Mouse (Mus musculus) limb, embryonic 13.5 days (tissue): Measurements from ENCODE around the gene Hcrtr2. TPM values are rescaled to one million over a fixed set of nuclear protein-coding genes. Genes with fewer than 3 reads are reported as not detected.

ENCODE experiments used
- ATAC-seq: fragments of 200-750 bp; cut with Nextera tagmentation; 2 replicates; pipeline ENCODE4 v1.8.0; 2017; ENCODE audit warnings: low read depth, moderate number of reproducible peaks, moderate TSS enrichment; ENCODE audit not compliant: low FRiP score
- H3K27ac ChIP-seq: fragments of 300-500 bp; sonication (generic); 2 replicates; pipeline ENCODE4 v1.5.1; 2015; ENCODE audit warnings: inconsistent platforms, mild to moderate bottlenecking, moderate library complexity
- H3K27me3 ChIP-seq: fragments of 300-500 bp; sonication (generic); 2 replicates; pipeline ENCODE4 v1.6.1; 2015; ENCODE audit warnings: mild to moderate bottlenecking, inconsistent platforms
- H3K36me3 ChIP-seq: fragments of 300-500 bp; sonication (generic); 2 replicates; pipeline ENCODE4 v1.6.1; 2015; ENCODE audit warnings: inconsistent platforms, mild to moderate bottlenecking, moderate library complexity
- H3K4me1 ChIP-seq: fragments of 300-500 bp; sonication (generic); 2 replicates; pipeline ENCODE4 v1.6.1; 2015; ENCODE audit warnings: inconsistent platforms
- H3K4me2 ChIP-seq: fragments of 300-500 bp; sonication (generic); replicated peaks from 2 replicates; pipeline ENCODE4 v1.6.1; 2015; ENCODE audit warnings: inconsistent platforms, mild to moderate bottlenecking, moderate library complexity
- H3K4me3 ChIP-seq: fragments of 300-500 bp; sonication (generic); 2 replicates; pipeline ENCODE4 v1.5.1; 2015; ENCODE audit warnings: moderate library complexity, mild to moderate bottlenecking, inconsistent platforms
- H3K9ac ChIP-seq: fragments of 300-500 bp; sonication (generic); 2 replicates; pipeline ENCODE4 v1.6.1; 2015; ENCODE audit warnings: mild to moderate bottlenecking, inconsistent platforms
- H3K9me3 ChIP-seq: fragments of 300-500 bp; sonication (generic); 2 replicates; pipeline ENCODE4 v1.6.1; 2016; ENCODE audit warnings: inconsistent platforms
- WGBS: fragments of 180-500 bp; shearing (Covaris S2); methylation state at CpG from one replicate; pipeline ENCODE4 v1.1.7; 2015; 5-methylcytosine and 5-hydroxymethylcytosine counted together
- polyA plus RNA-seq: library from polyadenylated mRNA; unstranded; fragments of >200 nt; fragmentation: Nextera tagmentation; extraction: Ambion mirVana; gene quantifications from 2 replicates; pipeline ENCODE4 v1.2.1, GENCODE M21; 2015

The Hcrtr2 gene
- polyA plus RNA-seq, 1 experiment from 2014 or later = 0.81 TPM

GRCm38 (mm10) chr9:76312221-76312620 lies 11.4 kb downstream of the Hcrtr2 start:
- 63% methylated on average over 1 of the region's 1 CpGs for WGBS
- no peak overlapping the region for H3K9ac ChIP-seq
- H3K4me2 ChIP-seq = no peak overlapping the region
- H3K9me3 ChIP-seq = no peaks in the 10 kb centered on the region
- no peaks in the 10 kb centered on the region for H3K27me3 ChIP-seq
- H3K27ac ChIP-seq = no peak overlapping the region
- no peak for ATAC-seq
- H3K36me3 ChIP-seq = no peaks in the 10 kb centered on the region
- H3K4me3 ChIP-seq = no peak overlapping the region
- no peaks in the 10 kb centered on the region for H3K4me1 ChIP-seq

- Histone ChIP-seq H3K9me3 (no peaks in the 10 kb centered on the region), H3K4me1 (no peaks in the 10 kb centered on the region), H3K27me3 (no peaks in the 10 kb centered on the region), H3K36me3 (no peaks in the 10 kb centered on the region), H3K27ac (no peak overlapping the region), H3K4me3 (no peak overlapping the region), H3K4me2 (no peak overlapping the region), H3K9ac (no peak overlapping the region)
- WGBS = 71% methylated on average over 5 of the region's 5 CpGs
- ATAC-seq = no peak
Observed at GRCm38 (mm10) chr9:76291384-76291783, 32.3 kb downstream of the Hcrtr2 start.

GRCm38 (mm10) chr9:76270886-76271285 lies 52.8 kb downstream of the Hcrtr2 start:
- no peak overlapping the region for H3K4me3 ChIP-seq
- no peak overlapping the region for H3K4me2 ChIP-seq
- H3K9me3 ChIP-seq = no peaks in the 10 kb centered on the region
- no peaks in the 10 kb centered on the region for H3K27me3 ChIP-seq
- H3K4me1 ChIP-seq = no peaks in the 10 kb centered on the region
- no peak overlapping the region for H3K27ac ChIP-seq
- H3K9ac ChIP-seq = no peak overlapping the region
- H3K36me3 ChIP-seq = no peaks in the 10 kb centered on the region
- ATAC-seq = no peak

- Histone ChIP-seq H3K27me3 (no peaks in the 10 kb centered on the region), H3K27ac (no peak overlapping the region), H3K9ac (no peak overlapping the region), H3K9me3 (no peaks in the 10 kb centered on the region), H3K4me2 (no peak overlapping the region), H3K4me3 (no peak overlapping the region), H3K36me3 (no peaks in the 10 kb centered on the region), H3K4me1 (no peaks in the 10 kb centered on the region)
- no peak for ATAC-seq
- 86% methylated on average over 5 of the region's 5 CpGs for whole genome bisulfite sequencing
Observed at GRCm38 (mm10) chr9:76257731-76258130, 65.9 kb downstream of the Hcrtr2 start.

GRCm38 (mm10) chr9:76252544-76252943 lies 71.1 kb downstream of the Hcrtr2 start:
- no peak for ATAC-seq
- no peak overlapping the region for H3K4me3 ChIP-seq
- no peak overlapping the region for H3K27ac ChIP-seq
- H3K36me3 ChIP-seq = no peaks in the 10 kb centered on the region
- no peaks in the 10 kb centered on the region for H3K27me3 ChIP-seq
- WGBS = 87% methylated on average over 7 of the region's 7 CpGs
- H3K4me2 ChIP-seq = no peak overlapping the region
- no peaks in the 10 kb centered on the region for H3K9me3 ChIP-seq
- H3K9ac ChIP-seq = no peak overlapping the region
- no peaks in the 10 kb centered on the region for H3K4me1 ChIP-seq

- no peak overlapping the region for H3K4me2 ChIP-seq
- no peak overlapping the region for H3K27ac ChIP-seq
- WGBS = 83% methylated on average over 4 of the region's 4 CpGs
- no peaks in the 10 kb centered on the region for H3K4me1 ChIP-seq
- no peaks in the 10 kb centered on the region for H3K27me3 ChIP-seq
- H3K4me3 ChIP-seq = no peak overlapping the region
- H3K9me3 ChIP-seq = no peaks in the 10 kb centered on the region; the same call in 1 of the 2 replicates
- ATAC-seq = no peak
- H3K36me3 ChIP-seq = no peaks in the 10 kb centered on the region
- no peak overlapping the region for H3K9ac ChIP-seq
Observed at GRCm38 (mm10) chr9:76252109-76252508, 71.5 kb downstream of the Hcrtr2 start.

- Histone ChIP-seq H3K4me1 (peaks cover 16% of the 10 kb centered on the region), H3K4me2 (no peak overlapping the region), H3K9me3 (no peaks in the 10 kb centered on the region; the same call in 1 of the 2 replicates), H3K36me3 (no peaks in the 10 kb centered on the region), H3K4me3 (no peak overlapping the region), H3K9ac (no peak overlapping the region), H3K27ac (no peak overlapping the region), H3K27me3 (peaks cover 2% of the 10 kb centered on the region; the same call in 1 of the 2 replicates)
- 5% methylated on average over 1 of the region's 1 CpGs for WGBS
- peak; percentile 78 for ATAC-seq
Observed at GRCm38 (mm10) chr9:76242322-76242721, 81.3 kb downstream of the Hcrtr2 start.

- H3K36me3 ChIP-seq = no peaks in the 10 kb centered on the region
- WGBS = 78% methylated on average over 5 of the region's 5 CpGs
- H3K9me3 ChIP-seq = no peaks in the 10 kb centered on the region
- H3K4me3 ChIP-seq = no peak overlapping the region
- H3K4me1 ChIP-seq = peaks cover 22% of the 10 kb centered on the region
- no peak overlapping the region for H3K27ac ChIP-seq
- no peak for ATAC-seq
- H3K4me2 ChIP-seq = no peak overlapping the region
- H3K27me3 ChIP-seq = peaks cover 2% of the 10 kb centered on the region; the same call in 1 of the 2 replicates
- H3K9ac ChIP-seq = no peak overlapping the region
Observed at GRCm38 (mm10) chr9:76237946-76238345, 85.7 kb downstream of the Hcrtr2 start.

- peak; percentile 45; the same call in 1 of the 2 replicates for ATAC-seq
- H3K9ac ChIP-seq = no peak overlapping the region
- peaks cover 2% of the 10 kb centered on the region; the same call in 1 of the 2 replicates for H3K27me3 ChIP-seq
- no peak overlapping the region for H3K27ac ChIP-seq
- 24% methylated on average over 12 of the region's 12 CpGs for WGBS
- peak overlapping the region; percentile 68 for H3K4me2 ChIP-seq
- H3K4me3 ChIP-seq = peak overlapping the region; percentile 24; the same call in 1 of the 2 replicates
- H3K36me3 ChIP-seq = no peaks in the 10 kb centered on the region
- H3K4me1 ChIP-seq = peaks cover 17% of the 10 kb centered on the region
- H3K9me3 ChIP-seq = no peaks in the 10 kb centered on the region
Observed at GRCm38 (mm10) chr9:76237243-76237642, 86.4 kb downstream of the Hcrtr2 start.

- H3K36me3 ChIP-seq = no peaks in the 10 kb centered on the region
- under 1% methylated on average over 7 of the region's 7 CpGs for WGBS
- H3K4me1 ChIP-seq = peaks cover 12% of the 10 kb centered on the region
- peak overlapping the region; percentile 42 for H3K4me3 ChIP-seq
- H3K9me3 ChIP-seq = no peaks in the 10 kb centered on the region
- H3K9ac ChIP-seq = no peak overlapping the region
- H3K27me3 ChIP-seq = peaks cover 2% of the 10 kb centered on the region; the same call in 1 of the 2 replicates
- ATAC-seq = peak; percentile 71
- H3K27ac ChIP-seq = no peak overlapping the region
- H3K4me2 ChIP-seq = peak overlapping the region; percentile 68
Observed at GRCm38 (mm10) chr9:76236626-76237025, 87.0 kb downstream of the Hcrtr2 start.

- no peaks in the 10 kb centered on the region for H3K9me3 ChIP-seq
- H3K9ac ChIP-seq = peak overlapping the region; percentile 54
- 0 out of 2 replicates have a peak, but pooled peaks have one; percentile 41 for ATAC-seq
- peak overlapping the region; percentile 42 for H3K4me3 ChIP-seq
- H3K36me3 ChIP-seq = no peaks in the 10 kb centered on the region
- H3K27me3 ChIP-seq = peaks cover 2% of the 10 kb centered on the region; the same call in 1 of the 2 replicates
- peaks cover 12% of the 10 kb centered on the region for H3K4me1 ChIP-seq
- no peak overlapping the region for H3K27ac ChIP-seq
- peak overlapping the region; percentile 68 for H3K4me2 ChIP-seq
- 2% methylated on average over 14 of the region's 14 CpGs for WGBS
Observed at GRCm38 (mm10) chr9:76235945-76236503, 87.6 kb downstream of the Hcrtr2 start.

GRCm38 (mm10) chr9:76234899-76235298 lies 88.8 kb downstream of the Hcrtr2 start:
- 24% methylated on average over 7 of the region's 7 CpGs for WGBS
- Histone ChIP-seq H3K4me2 (no peak overlapping the region), H3K4me3 (no peak overlapping the region)

GRCm38 (mm10) chr9:76230400-76230799 lies 93.3 kb downstream of the Hcrtr2 start:
- ATAC-seq = no peak; the same call in 1 of the 2 replicates
- no peak overlapping the region for H3K4me2 ChIP-seq

More at GRCm38 (mm10) chr9:76234899-76235298, 88.8 kb downstream of the Hcrtr2 start:
- ATAC-seq = no peak; the same call in 1 of the 2 replicates
- H3K36me3 ChIP-seq = no peaks in the 10 kb centered on the region
- peaks cover 2% of the 10 kb centered on the region; the same call in 1 of the 2 replicates for H3K27me3 ChIP-seq
- no peak overlapping the region for H3K27ac ChIP-seq
- H3K4me1 ChIP-seq = peaks cover 14% of the 10 kb centered on the region
- no peak overlapping the region for H3K9ac ChIP-seq
- H3K9me3 ChIP-seq = no peaks in the 10 kb centered on the region

More at GRCm38 (mm10) chr9:76230400-76230799, 93.3 kb downstream of the Hcrtr2 start:
- Histone ChIP-seq H3K4me1 (peaks cover 9% of the 10 kb centered on the region; the same call in 1 of the 2 replicates), H3K36me3 (no peaks in the 10 kb centered on the region), H3K9me3 (no peaks in the 10 kb centered on the region), H3K27me3 (no peaks in the 10 kb centered on the region), H3K4me3 (no peak overlapping the region), H3K9ac (no peak overlapping the region), H3K27ac (no peak overlapping the region)
- WGBS = 52% methylated on average over 11 of the region's 11 CpGs
